Mouse (Mus musculus) small intestine, adult 2 months (tissue): ENCODE results near the gene Neurog1.

Experiments
- CTCF ChIP-seq: fragments of 200-500 bp; IDR thresholded peaks from 2 replicates; pipeline ENCODE4 v1.5.1; 2012; ENCODE audit warnings: low read depth, mild to moderate bottlenecking, control low read depth, inconsistent platforms, low read length, moderate library complexity, mixed read lengths; ENCODE audit not compliant: insufficient replicate concordance, insufficient read length; ENCODE audit errors: extremely low read depth
- POLR2A ChIP-seq: fragments of 200-500 bp; IDR thresholded peaks from 2 replicates; pipeline ENCODE4 v1.6.1; 2012; ENCODE audit warnings: low read depth, mild to moderate bottlenecking, control low read depth, inconsistent platforms, low read length, moderate library complexity

GRCm38 (mm10) chr13:56270124-56270523, 18.2 kb upstream of the Neurog1 start:
- TF ChIP-seq CTCF, result no peak
- no peak for TF ChIP-seq POLR2A
